Mouse (Mus musculus) cortical plate, adult 2 months (tissue): ENCODE measurements around the gene Epb41.

Experiments used
- CTCF ChIP-seq: fragments of 200-500 bp; IDR thresholded peaks from 2 replicates; pipeline ENCODE4 v1.5.1; 2011; ENCODE audit warnings: mild to moderate bottlenecking, control low read depth, low read length; ENCODE audit not compliant: insufficient read depth; ENCODE audit errors: extremely low read depth
- POLR2A ChIP-seq: fragments of 200-500 bp; IDR thresholded peaks from 2 replicates; pipeline ENCODE4 v1.6.1; 2011; ENCODE audit warnings: mild to moderate bottlenecking, low read length, control low read depth; ENCODE audit not compliant: insufficient read depth; ENCODE audit errors: extremely low read depth

- no peak for TF ChIP-seq CTCF
- TF ChIP-seq POLR2A: no peak
Measured at GRCm38 (mm10) chr4:132021883-132022282, 53.2 kb downstream of the Epb41 start.
